ENCODE assay signal across 20 mouse cellular contexts in genomic region chr10:80091527-80091926, GRCm38 (mm10). TPM values are rescaled to one million over a fixed set of nuclear protein-coding genes. Genes with fewer than 3 reads are reported as not detected.
DNase-seq lines count a peak whose midpoint lies in the region; ATAC-seq lines count a peak whose summit lies in the region.
"Had no signal": no experiment of that assay in that cellular context is flagged by ENCODE, and none has a peak within 500 bp of the region (broad histone marks: within the 10 kb centered on the region; RNA-seq: fewer than 3 reads in every experiment).

No protein-coding gene starts in this region.

- no peaks in the 10 kb centered on the region for H3K27me3 ChIP-seq in hindbrain, embryonic 13.5 days
- no peaks in the 10 kb centered on the region for H3K27me3 ChIP-seq in hindbrain, embryonic 11.5 days (ENCODE audit: control insufficient read depth, insufficient read depth, low read length)
- H3K27me3 ChIP-seq in lung, embryonic 16.5 days (ENCODE audit: control insufficient read depth, insufficient read depth, low read depth, low read length): no peaks in the 10 kb centered on the region
- H3K27me3 ChIP-seq in limb, embryonic 15.5 days: no peaks in the 10 kb centered on the region
- H3K27me3 ChIP-seq: midbrain, embryonic 15.5 days; neural tube, embryonic 13.5 days had no signal

- no peak overlapping the region for H3K4me2 ChIP-seq in hindbrain, embryonic 13.5 days
- no peak overlapping the region for H3K4me2 ChIP-seq in hindbrain, embryonic 11.5 days (replicated peaks; ENCODE audit: low read depth, low read length)
- no peak overlapping the region for H3K4me2 ChIP-seq in lung, embryonic 16.5 days (ENCODE audit: low read depth, low read length)
- no peak overlapping the region for H3K4me2 ChIP-seq in limb, embryonic 15.5 days
- H3K4me2 ChIP-seq: hindbrain, embryonic 14.5 days; midbrain, embryonic 15.5 days; neural tube, embryonic 13.5 days had no signal

- no peaks in the 10 kb centered on the region for H3K9me3 ChIP-seq in hindbrain, embryonic 13.5 days
- no peaks in the 10 kb centered on the region for H3K9me3 ChIP-seq in hindbrain, embryonic 11.5 days (ENCODE audit: control insufficient read depth, low read length)
- no peaks in the 10 kb centered on the region for H3K9me3 ChIP-seq in lung, embryonic 16.5 days (ENCODE audit: control insufficient read depth, low read length)
- H3K9me3 ChIP-seq in limb, embryonic 15.5 days: no peaks in the 10 kb centered on the region
- H3K9me3 ChIP-seq: midbrain, embryonic 15.5 days; neural tube, embryonic 13.5 days had no signal

- H3K27ac ChIP-seq in hindbrain, embryonic 13.5 days: no peak overlapping the region
- H3K27ac ChIP-seq in hindbrain, embryonic 11.5 days (ENCODE audit: low read depth, low read length): no peak overlapping the region
- peak overlapping the region; percentile 39 for H3K27ac ChIP-seq in lung, embryonic 16.5 days (ENCODE audit: low read length)
- no peak overlapping the region for H3K27ac ChIP-seq in limb, embryonic 15.5 days
- H3K27ac ChIP-seq: hindbrain, embryonic 14.5 days; midbrain, embryonic 15.5 days; neural tube, embryonic 13.5 days had no signal

- intact Hi-C loops in gastrocnemius, postnatal 36 days (cut with DNase I): no loop called here

- no peak for ATAC-seq in hindbrain, embryonic 13.5 days (ENCODE audit: low FRiP score)
- no peak for ATAC-seq in hindbrain, embryonic 11.5 days (ENCODE audit: low FRiP score)
- no peak for ATAC-seq in lung, embryonic 16.5 days (ENCODE audit: low read depth)
- 0 out of 2 replicates have a peak, but pooled peaks have one; percentile 6 for ATAC-seq in limb, embryonic 15.5 days (ENCODE audit: insufficient number of reproducible peaks, low FRiP score, low TSS enrichment, low read depth)
- ATAC-seq: CD4-positive, CD25-positive, alpha-beta regulatory T cell, adult 4 months; midbrain, embryonic 15.5 days had no signal

- H3K4me3 ChIP-seq in hindbrain, embryonic 13.5 days: no peak overlapping the region
- no peak overlapping the region for H3K4me3 ChIP-seq in hindbrain, embryonic 11.5 days (ENCODE audit: low read depth, low read length)
- no peak overlapping the region for H3K4me3 ChIP-seq in lung, embryonic 16.5 days (ENCODE audit: low read length)
- H3K4me3 ChIP-seq in limb, embryonic 15.5 days: no peak overlapping the region
- H3K4me3 ChIP-seq: midbrain, embryonic 15.5 days; neural tube, embryonic 13.5 days had no signal

- WGBS in hindbrain, embryonic 13.5 days: 95% methylated on average over 6 of the region's 6 CpGs
- 92% methylated on average over 6 of the region's 6 CpGs for WGBS in hindbrain, embryonic 11.5 days
- WGBS in lung, embryonic 16.5 days: 74% methylated on average over 6 of the region's 6 CpGs
- WGBS in limb, embryonic 15.5 days: 82% methylated on average over 6 of the region's 6 CpGs

- H3K4me1 ChIP-seq in hindbrain, embryonic 13.5 days (replicated peaks): no peaks in the 10 kb centered on the region
- H3K4me1 ChIP-seq in hindbrain, embryonic 11.5 days (replicated peaks; ENCODE audit: control insufficient read depth, insufficient read depth, low read length): no peaks in the 10 kb centered on the region
- H3K4me1 ChIP-seq in lung, embryonic 16.5 days (replicated peaks; ENCODE audit: control insufficient read depth, insufficient read depth, low read length): peaks cover 33% of the 10 kb centered on the region
- peaks cover 12% of the 10 kb centered on the region for H3K4me1 ChIP-seq in limb, embryonic 15.5 days
- H3K4me1 ChIP-seq: midbrain, embryonic 15.5 days had no signal

- 0 out of 2 replicates have a peak overlapping the region, but pooled peaks have one; percentile 19 for H3K9ac ChIP-seq in hindbrain, embryonic 13.5 days
- no peak overlapping the region for H3K9ac ChIP-seq in hindbrain, embryonic 11.5 days (ENCODE audit: low read depth, low read length)
- no peak overlapping the region for H3K9ac ChIP-seq in lung, embryonic 16.5 days (ENCODE audit: low read length)
- H3K9ac ChIP-seq in limb, embryonic 15.5 days: no peak overlapping the region
- H3K9ac ChIP-seq: hindbrain, embryonic 14.5 days; midbrain, embryonic 15.5 days; neural tube, embryonic 13.5 days had no signal

- peak; percentile 35 for DNase-seq in gastrocnemius, postnatal 10 days
- DNase-seq in gastrocnemius, postnatal 36 days: no peak
- DNase-seq in hindbrain, embryonic 11.5 days (ENCODE audit: low spot score): no peak
- DNase-seq in lung, adult 18-20 months: no peak
- DNase-seq in thymus, postnatal 25 days: no peak
- DNase-seq: adrenal gland, postnatal 36 days; cerebellum, adult 11 months; cerebellum, adult 9-11 months; heart, postnatal 10 days; kidney, adult 2 months; kidney, postnatal 10 days; lung, adult 2 months; thymus, postnatal 36 days had no signal

- no peaks in the 10 kb centered on the region; the same call in 1 of the 2 replicates for H3K36me3 ChIP-seq in hindbrain, embryonic 13.5 days
- H3K36me3 ChIP-seq in hindbrain, embryonic 11.5 days (ENCODE audit: control insufficient read depth, insufficient read depth, low read length): no peaks in the 10 kb centered on the region
- no peaks in the 10 kb centered on the region; the same call in 1 of the 2 replicates for H3K36me3 ChIP-seq in lung, embryonic 16.5 days (ENCODE audit: control insufficient read depth, insufficient read depth, low read length)
- 0 out of 2 replicates have a peak, but pooled peaks cover 8% of the 10 kb centered on the region for H3K36me3 ChIP-seq in limb, embryonic 15.5 days
- H3K36me3 ChIP-seq: midbrain, embryonic 15.5 days; neural tube, embryonic 13.5 days had no signal

RNA-seq across cellular contexts. Expression of gene Sbno2, which starts 13.8 kb away (rescaled TPM):
- 10 to 100 TPM in 1 of 2 experiments, 1 to 10 TPM in 1; 7.7 to 11.6 TPM for total RNA-seq in gastrocnemius, postnatal 10 days (2021)
- 1 to 10 TPM; 4.5 to 7.3 TPM for total RNA-seq in gastrocnemius, postnatal 36 days (2021)
- 13.6 and 14.4 TPM in 2 replicates for polyA plus RNA-seq in hindbrain, embryonic 13.5 days (2015; fragmentation: Nextera tagmentation; extraction: Ambion mirVana)
- polyA plus RNA-seq in hindbrain, embryonic 11.5 days (2014; fragmentation: Nextera tagmentation; extraction: Ambion mirVana): 8.0 and 9.5 TPM in 2 replicates
- 18.7 and 19.1 TPM in 2 replicates for polyA plus RNA-seq in lung, embryonic 16.5 days (2015; fragmentation: Nextera tagmentation; extraction: Ambion mirVana)
- 19.7 and 19.8 TPM in 2 replicates for polyA plus RNA-seq in limb, embryonic 15.5 days (2015; fragmentation: Nextera tagmentation; extraction: Ambion mirVana)

RNA-seq across cellular contexts. Expression of gene Stk11, which starts 24.1 kb away (rescaled TPM):
- total RNA-seq in gastrocnemius, postnatal 10 days (2021): 100 to 1,000 TPM; 105 to 110 TPM
- 100 to 1,000 TPM; 120 to 135 TPM for total RNA-seq in gastrocnemius, postnatal 36 days (2021)
- 16.3 and 18.2 TPM in 2 replicates for polyA plus RNA-seq in hindbrain, embryonic 13.5 days (2015; fragmentation: Nextera tagmentation; extraction: Ambion mirVana)
- polyA plus RNA-seq in hindbrain, embryonic 11.5 days (2014; fragmentation: Nextera tagmentation; extraction: Ambion mirVana): 21.3 and 26.8 TPM in 2 replicates
- 18.6 and 23.3 TPM in 2 replicates for polyA plus RNA-seq in lung, embryonic 16.5 days (2015; fragmentation: Nextera tagmentation; extraction: Ambion mirVana)
- 15.2 and 16.6 TPM in 2 replicates for polyA plus RNA-seq in limb, embryonic 15.5 days (2015; fragmentation: Nextera tagmentation; extraction: Ambion mirVana)

RNA-seq across cellular contexts. Expression of gene Gpx4, which starts 44.6 kb away (rescaled TPM):
- 100 to 1,000 TPM; 380 to 398 TPM for total RNA-seq in gastrocnemius, postnatal 10 days (2021)
- total RNA-seq in gastrocnemius, postnatal 36 days (2021): 100 to 1,000 TPM; 500 to 536 TPM
- 509 and 531 TPM in 2 replicates for polyA plus RNA-seq in hindbrain, embryonic 13.5 days (2015; fragmentation: Nextera tagmentation; extraction: Ambion mirVana)
- 543 and 552 TPM in 2 replicates for polyA plus RNA-seq in hindbrain, embryonic 11.5 days (2014; fragmentation: Nextera tagmentation; extraction: Ambion mirVana)
- polyA plus RNA-seq in lung, embryonic 16.5 days (2015; fragmentation: Nextera tagmentation; extraction: Ambion mirVana): 554 and 585 TPM in 2 replicates
- 432 and 471 TPM in 2 replicates for polyA plus RNA-seq in limb, embryonic 15.5 days (2015; fragmentation: Nextera tagmentation; extraction: Ambion mirVana)

RNA-seq across cellular contexts. Expression of gene Atp5d, which starts 46.9 kb away (rescaled TPM):
- 100 to 1,000 TPM; 576 to 659 TPM for total RNA-seq in gastrocnemius, postnatal 10 days (2021)
- 100 to 1,000 TPM; 600 to 616 TPM for total RNA-seq in gastrocnemius, postnatal 36 days (2021)
- polyA plus RNA-seq in hindbrain, embryonic 13.5 days (2015; fragmentation: Nextera tagmentation; extraction: Ambion mirVana): 434 and 449 TPM in 2 replicates
- polyA plus RNA-seq in hindbrain, embryonic 11.5 days (2014; fragmentation: Nextera tagmentation; extraction: Ambion mirVana): 364 and 371 TPM in 2 replicates
- polyA plus RNA-seq in lung, embryonic 16.5 days (2015; fragmentation: Nextera tagmentation; extraction: Ambion mirVana): 534 and 552 TPM in 2 replicates
- 494 and 537 TPM in 2 replicates for polyA plus RNA-seq in limb, embryonic 15.5 days (2015; fragmentation: Nextera tagmentation; extraction: Ambion mirVana)

RNA-seq across cellular contexts. Expression of gene Cbarp, which starts 49.1 kb away (rescaled TPM):
- total RNA-seq in gastrocnemius, postnatal 10 days (2021): 1 to 10 TPM; 2.3 to 3.2 TPM
- 1 to 10 TPM; 1.4 to 2.1 TPM for total RNA-seq in gastrocnemius, postnatal 36 days (2021)
- 57.4 and 59.2 TPM in 2 replicates for polyA plus RNA-seq in hindbrain, embryonic 13.5 days (2015; fragmentation: Nextera tagmentation; extraction: Ambion mirVana)
- 15.1 and 16.7 TPM in 2 replicates for polyA plus RNA-seq in hindbrain, embryonic 11.5 days (2014; fragmentation: Nextera tagmentation; extraction: Ambion mirVana)
- 3.9 and 5.6 TPM in 2 replicates for polyA plus RNA-seq in lung, embryonic 16.5 days (2015; fragmentation: Nextera tagmentation; extraction: Ambion mirVana)
- 5.9 and 6.8 TPM in 2 replicates for polyA plus RNA-seq in limb, embryonic 15.5 days (2015; fragmentation: Nextera tagmentation; extraction: Ambion mirVana)
